Comparison of ENCODE assay signal across 10 mouse cellular contexts in the genomic region with DNA sequence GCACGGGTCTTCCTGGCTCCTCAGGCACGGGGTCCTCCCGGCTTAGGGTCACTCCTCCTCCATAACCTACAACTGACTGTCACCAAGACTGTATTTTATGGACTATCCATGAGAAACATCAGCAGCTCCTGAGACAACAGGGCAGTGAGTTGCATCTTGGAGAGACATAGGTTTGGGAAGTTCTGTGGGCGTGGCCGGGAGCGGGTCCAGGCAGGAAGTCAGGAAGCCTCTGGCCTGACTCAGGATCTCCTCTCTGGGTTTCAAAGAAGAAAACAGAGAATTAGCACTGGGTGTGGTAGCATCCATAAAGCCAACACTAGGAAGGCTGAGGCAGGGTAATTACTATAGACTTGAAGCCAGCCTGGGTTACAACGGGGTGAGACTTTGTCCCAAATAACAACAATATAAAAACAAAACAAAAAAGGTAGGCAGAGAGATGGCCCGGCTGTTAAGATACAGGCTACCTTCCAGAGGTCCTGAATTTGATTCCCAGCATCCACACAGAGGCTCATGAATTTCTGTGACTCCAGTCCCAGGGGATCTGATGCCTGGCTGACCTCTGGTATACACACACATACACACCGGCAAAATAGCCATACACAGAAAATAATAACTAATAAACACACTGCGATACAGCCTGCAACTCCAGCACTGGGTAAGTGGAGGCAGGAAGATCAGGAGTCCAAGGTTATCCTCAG. TPM values are rescaled to one million over a fixed set of nuclear protein-coding genes. Genes with fewer than 3 reads are reported as not detected.
DNase-seq lines count a peak whose midpoint lies in the region; ATAC-seq lines count a peak whose summit lies in the region.
"Had no signal": no experiment of that assay in that cellular context is flagged by ENCODE, and none has a peak within 500 bp of the region (broad histone marks: within the 10 kb centered on the region; RNA-seq: fewer than 3 reads in every experiment).

No protein-coding gene starts in this region.

- ATAC-seq in heart, embryonic 15.5 days (replicated peaks; ENCODE audit: insufficient number of reproducible peaks, insufficient read depth, low FRiP score, low read depth), result no peak
- ATAC-seq in limb, embryonic 15.5 days (ENCODE audit: insufficient number of reproducible peaks, low FRiP score, low TSS enrichment, low read depth), result no peak
- no peak for ATAC-seq in hindbrain, embryonic 11.5 days (ENCODE audit: low FRiP score)
- no peak for ATAC-seq in megakaryocyte progenitor cell, adult 5-6 weeks (replicated peaks; ENCODE audit: poor library complexity)
- ATAC-seq in CD4-positive, CD25-positive, alpha-beta regulatory T cell, adult 4 months, result no peak

- DNase-seq in 3134 (ENCODE audit: extremely low read depth, insufficient read length, low spot score) (peak; percentile 66), NIH3T3 (ENCODE audit: low read depth) (peak; percentile 85)
- no peak for DNase-seq in testis, postnatal 10 days (ENCODE audit: low spot score)
- no peak for DNase-seq in hindbrain, embryonic 11.5 days (ENCODE audit: low spot score)

- peaks cover 30% of the 10 kb centered on the region for H3K4me1 ChIP-seq in heart, embryonic 15.5 days (replicated peaks)
- H3K4me1 ChIP-seq in limb, embryonic 15.5 days, result peaks cover 28% of the 10 kb centered on the region
- H3K4me1 ChIP-seq in hindbrain, embryonic 11.5 days (replicated peaks; ENCODE audit: control insufficient read depth, insufficient read depth, low read length), result peaks cover 9% of the 10 kb centered on the region; the same call in 1 of the 2 replicates

- no peaks in the 10 kb centered on the region for H3K27me3 ChIP-seq in heart, embryonic 15.5 days
- H3K27me3 ChIP-seq in limb, embryonic 15.5 days, result no peaks in the 10 kb centered on the region
- no peaks in the 10 kb centered on the region for H3K27me3 ChIP-seq in hindbrain, embryonic 11.5 days (ENCODE audit: control insufficient read depth, insufficient read depth, low read length)
- H3K27me3 ChIP-seq: forebrain, embryonic 12.5 days had no signal

- peaks cover 5% of the 10 kb centered on the region; the same call in 1 of the 2 replicates for H3K9me3 ChIP-seq in heart, embryonic 15.5 days (replicated peaks)
- no peaks in the 10 kb centered on the region for H3K9me3 ChIP-seq in limb, embryonic 15.5 days
- no peaks in the 10 kb centered on the region for H3K9me3 ChIP-seq in hindbrain, embryonic 11.5 days (ENCODE audit: control insufficient read depth, low read length)
- H3K9me3 ChIP-seq: forebrain, embryonic 12.5 days had no signal

- H3K27ac ChIP-seq in heart, embryonic 15.5 days, result peak overlapping the region; percentile 82
- H3K27ac ChIP-seq in limb, embryonic 15.5 days, result peak overlapping the region; percentile 73
- no peak overlapping the region for H3K27ac ChIP-seq in hindbrain, embryonic 11.5 days (ENCODE audit: low read depth, low read length)
- H3K27ac ChIP-seq: liver, embryonic 14.5 days had no signal

- 58% methylated on average over 10 of the region's 10 CpGs for WGBS in heart, embryonic 15.5 days
- 43% methylated on average over 10 of the region's 10 CpGs for WGBS in limb, embryonic 15.5 days
- WGBS in hindbrain, embryonic 11.5 days, result 58% methylated on average over 10 of the region's 10 CpGs

- peak overlapping the region; percentile 16 for H3K4me2 ChIP-seq in heart, embryonic 15.5 days
- H3K4me2 ChIP-seq in limb, embryonic 15.5 days, result no peak overlapping the region
- no peak overlapping the region for H3K4me2 ChIP-seq in hindbrain, embryonic 11.5 days (replicated peaks; ENCODE audit: low read depth, low read length)

- H3K9ac ChIP-seq in heart, embryonic 15.5 days, result no peak overlapping the region
- no peak overlapping the region for H3K9ac ChIP-seq in limb, embryonic 15.5 days
- H3K9ac ChIP-seq in hindbrain, embryonic 11.5 days (ENCODE audit: low read depth, low read length), result no peak overlapping the region
- H3K9ac ChIP-seq: liver, embryonic 14.5 days had no signal

- no peak overlapping the region for H3K4me3 ChIP-seq in heart, embryonic 15.5 days
- no peak overlapping the region for H3K4me3 ChIP-seq in limb, embryonic 15.5 days
- H3K4me3 ChIP-seq in hindbrain, embryonic 11.5 days (ENCODE audit: low read depth, low read length), result no peak overlapping the region
- H3K4me3 ChIP-seq: forebrain, embryonic 12.5 days had no signal

- no peaks in the 10 kb centered on the region for H3K36me3 ChIP-seq in heart, embryonic 15.5 days
- no peaks in the 10 kb centered on the region for H3K36me3 ChIP-seq in limb, embryonic 15.5 days
- no peaks in the 10 kb centered on the region for H3K36me3 ChIP-seq in hindbrain, embryonic 11.5 days (ENCODE audit: control insufficient read depth, insufficient read depth, low read length)
- H3K36me3 ChIP-seq: forebrain, embryonic 12.5 days had no signal

RNA-seq across cellular contexts. Expression of a gene that starts 21.5 kb away (rescaled TPM):
- polyA plus RNA-seq in heart, embryonic 15.5 days (2015; fragmentation: Nextera tagmentation; extraction: Ambion mirVana), result 72.7 and 95.4 TPM in 2 replicates
- polyA plus RNA-seq in limb, embryonic 15.5 days (2015; fragmentation: Nextera tagmentation; extraction: Ambion mirVana), result 98.4 and 105 TPM in 2 replicates
- polyA plus RNA-seq in hindbrain, embryonic 11.5 days (2014; fragmentation: Nextera tagmentation; extraction: Ambion mirVana), result 192 and 230 TPM in 2 replicates
- 59.7 and 63.9 TPM in 2 replicates for total RNA-seq in megakaryocyte progenitor cell, adult 5-6 weeks (2015)
- 81.8 and 83.9 TPM in 2 replicates for total RNA-seq in megakaryocyte progenitor cell, adult 5-6 weeks (2017)
- polyA plus RNA-seq in CD4-positive, CD25-positive, alpha-beta regulatory T cell, adult 4 months (2017; shearing (Covaris generic)), result 10 to 100 TPM; 43.2 to 59.6 TPM

Comparison
In these comparisons a context has a peak if more than half of its experiments do, and no peak if none do; other contexts are left out.
1. DNase-seq: peak in 3134 (single experiment) and NIH3T3 (single experiment); none in testis, postnatal 10 days (single experiment) and hindbrain, embryonic 11.5 days (single experiment).